27 mouse cellular contexts compared by ENCODE assay signal in the genomic region with DNA sequence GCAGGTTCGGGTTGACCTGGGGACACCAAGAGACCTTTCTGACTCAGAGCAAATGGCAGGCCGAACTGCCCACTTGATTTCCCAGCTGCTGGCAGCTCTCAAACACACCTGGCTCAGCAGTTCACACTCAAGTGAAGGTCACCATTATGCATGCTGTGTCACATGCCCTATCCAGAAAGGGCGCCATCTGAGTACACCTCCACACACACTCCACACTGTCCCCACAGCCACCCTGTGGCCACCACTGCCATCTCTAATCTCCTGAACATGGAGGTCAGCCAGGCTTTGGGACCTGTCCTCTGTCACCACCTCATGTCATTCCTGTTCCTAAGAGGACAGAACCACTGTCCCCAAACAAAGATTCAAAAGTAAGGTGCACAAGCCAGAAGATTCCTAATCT. TPM values are rescaled to one million over a fixed set of nuclear protein-coding genes. Genes with fewer than 3 reads are reported as not detected.
DNase-seq lines count a peak whose midpoint lies in the region; ATAC-seq and TF ChIP-seq lines count a peak whose summit lies in the region.
"Had no signal": no experiment of that assay in that cellular context is flagged by ENCODE, and none has a peak within 500 bp of the region (broad histone marks: within the 10 kb centered on the region; RNA-seq: fewer than 3 reads in every experiment).

No protein-coding gene starts in this region.

- no peaks in the 10 kb centered on the region for H3K27me3 ChIP-seq in heart, adult 2 months (ENCODE audit: control insufficient read depth, insufficient read depth, low read length)
- H3K27me3 ChIP-seq in heart, embryonic 12.5 days (replicated peaks) = no peaks in the 10 kb centered on the region
- no peaks in the 10 kb centered on the region for H3K27me3 ChIP-seq in heart, embryonic 10.5 days (ENCODE audit: insufficient read depth, poor library complexity, severe bottlenecking)
- no peaks in the 10 kb centered on the region for H3K27me3 ChIP-seq in lung, embryonic 15.5 days
- no peaks in the 10 kb centered on the region for H3K27me3 ChIP-seq in myocyte (ENCODE audit: control insufficient read depth, insufficient read depth, insufficient read length)
- H3K27me3 ChIP-seq: embryonic facial prominence, embryonic 12.5 days; embryonic facial prominence, embryonic 15.5 days; heart, embryonic 13.5 days; hindbrain, embryonic 13.5 days; intestine, embryonic 15.5 days had no signal

- no peak overlapping the region for H3K4me2 ChIP-seq in heart, embryonic 12.5 days
- no peak overlapping the region for H3K4me2 ChIP-seq in lung, embryonic 15.5 days
- no peak overlapping the region for H3K4me2 ChIP-seq in myocyte (ENCODE audit: low read depth)
- H3K4me2 ChIP-seq: embryonic facial prominence, embryonic 12.5 days; embryonic facial prominence, embryonic 15.5 days; heart, embryonic 13.5 days; hindbrain, embryonic 13.5 days; intestine, embryonic 15.5 days had no signal

- TF ChIP-seq CTCF in heart, adult 2 months (IDR thresholded peaks at IDR 0.05) = no peak

- no peaks in the 10 kb centered on the region for H3K36me3 ChIP-seq in heart, adult 2 months (ENCODE audit: control insufficient read depth, insufficient read depth, low read length)
- H3K36me3 ChIP-seq in heart, embryonic 12.5 days = no peaks in the 10 kb centered on the region
- H3K36me3 ChIP-seq in heart, embryonic 10.5 days = no peaks in the 10 kb centered on the region
- H3K36me3 ChIP-seq in lung, embryonic 15.5 days = no peaks in the 10 kb centered on the region
- H3K36me3 ChIP-seq in myocyte (ENCODE audit: control insufficient read depth, insufficient read depth) = no peaks in the 10 kb centered on the region
- H3K36me3 ChIP-seq: embryonic facial prominence, embryonic 12.5 days; embryonic facial prominence, embryonic 15.5 days; heart, embryonic 13.5 days; intestine, embryonic 15.5 days had no signal

- H3K79me2 ChIP-seq in heart, adult 2 months (replicated peaks; ENCODE audit: control insufficient read depth, insufficient read depth, low read length) = 0 out of 2 replicates have a peak, but pooled peaks cover 1% of the 10 kb centered on the region
- H3K79me2 ChIP-seq in myocyte (ENCODE audit: control insufficient read depth, insufficient read depth) = no peaks in the 10 kb centered on the region

- 66% methylated on average over 3 of the region's 3 CpGs for WGBS in heart, adult 2 months
- WGBS in heart, embryonic 12.5 days = 76% methylated on average over 3 of the region's 3 CpGs
- WGBS in heart, embryonic 10.5 days = 68% methylated on average over 3 of the region's 3 CpGs
- WGBS in lung, embryonic 15.5 days = 76% methylated on average over 3 of the region's 3 CpGs

- H3K4me3 ChIP-seq in heart, adult 2 months = no peak overlapping the region
- H3K4me3 ChIP-seq in heart, embryonic 12.5 days = no peak overlapping the region
- no peak overlapping the region for H3K4me3 ChIP-seq in heart, embryonic 10.5 days
- H3K4me3 ChIP-seq in lung, embryonic 15.5 days = no peak overlapping the region
- H3K4me3 ChIP-seq in myocyte = no peak overlapping the region
- H3K4me3 ChIP-seq: embryonic facial prominence, embryonic 12.5 days; embryonic facial prominence, embryonic 15.5 days; gastrocnemius, adult 2 months; heart, embryonic 13.5 days; hindbrain, embryonic 10.5 days; hindbrain, embryonic 13.5 days; intestine, embryonic 15.5 days had no signal

- no peak for ATAC-seq in heart, embryonic 12.5 days (ENCODE audit: insufficient number of reproducible peaks, low FRiP score)
- no peak for ATAC-seq in lung, embryonic 15.5 days (ENCODE audit: borderline replicate concordance, extremely low read depth, low FRiP score, low TSS enrichment)
- ATAC-seq: CD4-positive, CD25-positive, alpha-beta regulatory T cell, adult 4 months; forebrain, embryonic 14.5 days; forebrain, postnatal 0 days; hindbrain, embryonic 16.5 days; intestine, embryonic 15.5 days had no signal

- peaks cover 25% of the 10 kb centered on the region for H3K4me1 ChIP-seq in heart, adult 2 months (ENCODE audit: control insufficient read depth, insufficient read depth, low read length)
- H3K4me1 ChIP-seq in heart, embryonic 12.5 days (replicated peaks) = peaks cover 34% of the 10 kb centered on the region
- peaks cover 50% of the 10 kb centered on the region for H3K4me1 ChIP-seq in heart, embryonic 10.5 days
- H3K4me1 ChIP-seq in lung, embryonic 15.5 days = peaks cover 56% of the 10 kb centered on the region

- DNase-seq in heart, adult 2 months = peak in 1 of 2 experiments; percentile 57
- DNase-seq in heart, postnatal 4 days = peak; percentile 59
- no peak for DNase-seq in heart, embryonic 10.5 days (ENCODE audit: low spot score)
- DNase-seq in lung, postnatal 36 days = no peak
- DNase-seq in gastrocnemius, postnatal 14 days = no peak
- DNase-seq: adrenal gland, adult 2 months; adrenal gland, postnatal 14 days; cerebellum, adult 11 months; cerebellum, adult 2 months; cerebellum, adult 9-11 months; cerebellum, postnatal 25 days; forebrain, postnatal 0 days; gastrocnemius, adult 2 months; gastrocnemius, postnatal 25 days had no signal

- no peak overlapping the region for H3K27ac ChIP-seq in heart, adult 2 months
- no peak overlapping the region for H3K27ac ChIP-seq in heart, embryonic 12.5 days (ENCODE audit: poor library complexity, severe bottlenecking)
- H3K27ac ChIP-seq in heart, embryonic 10.5 days = no peak overlapping the region
- H3K27ac ChIP-seq in lung, embryonic 15.5 days = peak overlapping the region; percentile 60; the same call in 1 of the 2 replicates
- H3K27ac ChIP-seq: embryonic facial prominence, embryonic 12.5 days; embryonic facial prominence, embryonic 15.5 days; gastrocnemius, adult 2 months; heart, embryonic 13.5 days; hindbrain, embryonic 10.5 days; hindbrain, embryonic 13.5 days; intestine, embryonic 15.5 days had no signal

- intact Hi-C loops in heart, adult 2 months (cut with DNase I) = no loop called here
- intact Hi-C loops in gastrocnemius, postnatal 14 days (cut with DNase I; ENCODE audit: low total_unique reads) = no loop called here

- no peaks in the 10 kb centered on the region for H3K9me3 ChIP-seq in heart, embryonic 12.5 days (replicated peaks)
- H3K9me3 ChIP-seq in heart, embryonic 10.5 days = no peaks in the 10 kb centered on the region
- no peaks in the 10 kb centered on the region for H3K9me3 ChIP-seq in lung, embryonic 15.5 days
- H3K9me3 ChIP-seq: embryonic facial prominence, embryonic 12.5 days; embryonic facial prominence, embryonic 15.5 days; heart, embryonic 13.5 days; hindbrain, embryonic 10.5 days; hindbrain, embryonic 13.5 days; intestine, embryonic 15.5 days had no signal

- no peak overlapping the region for H3ac ChIP-seq in myocyte (ENCODE audit: control insufficient read depth, insufficient read length)

- no peak for TF ChIP-seq POLR2A in heart, adult 2 months (IDR thresholded peaks at IDR 0.05; ENCODE audit: insufficient read depth, low read depth, low read length)
- TF ChIP-seq POLR2A in myocyte (IDR thresholded peaks at IDR 0.05; ENCODE audit: insufficient read length, low read depth) = no peak

- no peak overlapping the region for H3K9ac ChIP-seq in heart, adult 2 months (ENCODE audit: low read depth, low read length)
- no peak overlapping the region for H3K9ac ChIP-seq in heart, embryonic 12.5 days
- no peak overlapping the region for H3K9ac ChIP-seq in lung, embryonic 15.5 days
- H3K9ac ChIP-seq: embryonic facial prominence, embryonic 12.5 days; embryonic facial prominence, embryonic 15.5 days; forebrain, postnatal 0 days; heart, embryonic 13.5 days; hindbrain, embryonic 13.5 days; intestine, embryonic 15.5 days had no signal

- peak; percentile 96 for TF ChIP-seq EP300 in heart, adult 2 months (IDR thresholded peaks at IDR 0.05; ENCODE audit: insufficient read depth, low read depth, low read length)

TF ChIP-seq in myocyte, 11 proteins besides CTCF, POLR2A, EP300 and RAD21:
- TF ChIP-seq MYOG (IDR thresholded peaks at IDR 0.05; ENCODE audit: control insufficient read depth in 1 of 3, insufficient read depth in 1 of 3, insufficient read length in 2 of 3, low read depth in 2 of 3) (peak in 1 of 3 experiments; percentile 26), USF1 (IDR thresholded peaks at IDR 0.05; ENCODE audit: low read depth) (no peak), MYOD1 (IDR thresholded peaks at IDR 0.05; ENCODE audit: control insufficient read depth in 1 of 3, insufficient read length in 2 of 3, low read depth in 2 of 3) (peak in 2 of 3 experiments; percentile 11 to 59), TCF3 (IDR thresholded peaks at IDR 0.05; ENCODE audit: insufficient read length, low read depth) (no peak), POLR2AphosphoS2 (IDR thresholded peaks at IDR 0.05; ENCODE audit: insufficient read length, low read depth) (no peak), CEBPB (IDR thresholded peaks at IDR 0.05; ENCODE audit: insufficient read depth, poor library complexity, severe bottlenecking) (no peak), REST (IDR thresholded peaks at IDR 0.05; ENCODE audit: insufficient read depth, insufficient read length) (no peak), TCF12 (IDR thresholded peaks at IDR 0.05; ENCODE audit: insufficient read depth, poor library complexity, severe bottlenecking) (no peak)

RNA-seq across cellular contexts. Expression of a gene that starts 35.3 kb away (rescaled TPM):
- 10 to 100 TPM; 10.1 to 11.6 TPM for total RNA-seq in heart, adult 2 months (2021)
- polyA plus RNA-seq in heart, adult 2 months (2012; rRNA removed) = 16.4 and 17.2 TPM in 2 replicates
- 5.8 and 6.0 TPM in 2 replicates for polyA plus RNA-seq in heart, embryonic 12.5 days (2016; fragmentation: Nextera tagmentation; extraction: Ambion mirVana)
- total RNA-seq in heart, postnatal 4 days (2021) = 10 to 100 TPM; 16.2 to 16.9 TPM
- polyA plus RNA-seq in heart, embryonic 10.5 days (2016; fragmentation: Nextera tagmentation; extraction: Ambion mirVana) = 6.0 and 6.3 TPM in 2 replicates
- polyA plus RNA-seq in lung, embryonic 15.5 days (2015; fragmentation: Nextera tagmentation; extraction: Ambion mirVana) = 20.5 and 22.8 TPM in 2 replicates
- 21.3 TPM for polyA plus RNA-seq in myocyte (2012; fragmentation: generic; extraction: Trizol)
- 10 to 100 TPM in 1 of 2 experiments, 1 to 10 TPM in 1; 8.2 to 11.4 TPM for total RNA-seq in gastrocnemius, postnatal 14 days (2021)
- total RNA-seq: MEL had no signal
